Mouse (Mus musculus) liver, adult 2 months (tissue): Measurements from ENCODE around the gene Ifi207. TPM values are rescaled to one million over a fixed set of nuclear protein-coding genes. Genes with fewer than 3 reads are reported as not detected.
"Not testable (repeated sequence)": the region's sequence is repeated elsewhere in the genome, so short reads cannot be mapped to it uniquely, and the experiment has no call there.

Experiments used
- DNase-seq: peaks from one replicate; pipeline ENCODE4 v3.0.0-alpha.2; 2011; ENCODE audit warnings: low read depth, low spot score; ENCODE audit errors: extremely low read depth
- H3K27ac ChIP-seq: fragments of 200-500 bp; replicated peaks from 2 replicates; pipeline ENCODE4 v1.5.1; 2012; ENCODE audit warnings: low read depth, mild to moderate bottlenecking, control low read depth, inconsistent platforms, low read length; ENCODE audit not compliant: insufficient read depth
- H3K27me3 ChIP-seq: fragments of 200-500 bp; 2 replicates; pipeline ENCODE4 v1.6.1; 2012; ENCODE audit warnings: mild to moderate bottlenecking, moderate library complexity, low read length, inconsistent platforms; ENCODE audit not compliant: control insufficient read depth, insufficient read depth
- H3K36me3 ChIP-seq: fragments of 200-500 bp; 2 replicates; pipeline ENCODE4 v1.6.1; 2012; ENCODE audit warnings: low read length, inconsistent platforms; ENCODE audit not compliant: control insufficient read depth, insufficient read depth
- H3K4me1 ChIP-seq: fragments of 200-500 bp; 2 replicates; pipeline ENCODE4 v1.6.1; 2011; ENCODE audit warnings: low read length; ENCODE audit not compliant: control insufficient read depth, insufficient read depth
- H3K4me3 ChIP-seq: fragments of 200-500 bp; 2 replicates; pipeline ENCODE4 v1.5.1; 2011; ENCODE audit warnings: low read depth, mild to moderate bottlenecking, control low read depth, low read length, moderate library complexity; ENCODE audit not compliant: insufficient read depth
- H3K79me2 ChIP-seq: fragments of 200-500 bp; 2 replicates; pipeline ENCODE4 v1.6.1; 2012; ENCODE audit warnings: inconsistent platforms, mild to moderate bottlenecking, low read length, moderate library complexity; ENCODE audit not compliant: control insufficient read depth, insufficient read depth
- H3K9ac ChIP-seq: fragments of 200-500 bp; 2 replicates; pipeline ENCODE4 v1.6.1; 2012; ENCODE audit warnings: low read depth, mild to moderate bottlenecking, control low read depth, inconsistent platforms, low read length
- CTCF ChIP-seq: fragments of 200-500 bp; IDR thresholded peaks from 2 replicates; pipeline ENCODE4 v1.5.1; 2011; ENCODE audit warnings: low read depth, low read length, control low read depth
- POLR2A ChIP-seq: fragments of 200-500 bp; IDR thresholded peaks from 2 replicates; pipeline ENCODE4 v1.6.1; 2011; ENCODE audit warnings: low read length, control low read depth; ENCODE audit not compliant: insufficient read depth; ENCODE audit errors: extremely low read depth
- WGBS: fragments of 180-500 bp; shearing (Covaris S2); methylation state at CpG from one replicate; pipeline ENCODE4 v1.1.7; 2018; 5-methylcytosine and 5-hydroxymethylcytosine counted together
- polyA plus RNA-seq: library from polyadenylated mRNA; depleted of rRNA; stranded (reverse); fragments of >200 nt; gene quantifications from 2 replicates; pipeline ENCODE4 v1.2.3, GENCODE M21; 2012; rRNA removed
- total RNA-seq: library from RNA; depleted of rRNA; stranded (reverse); fragments of >200 nt; gene quantifications from 2 replicates; pipeline ENCODE4 v1.2.3, GENCODE M21; 2014; rRNA removed

Gene Ifi207
- total and polyA plus RNA-seq, 2 experiments, result 2.8 to 3.3 TPM

- no peak overlapping the region for H3K9ac ChIP-seq
- TF ChIP-seq CTCF, result no peak
- no peak for TF ChIP-seq POLR2A
Observed at GRCm38 (mm10) chr1:173736986-173737385, 4.6 kb downstream of the Ifi207 start.

GRCm38 (mm10) chr1:173735015-173735414, 6.5 kb downstream of the Ifi207 start:
- not testable (repeated sequence) for H3K9ac ChIP-seq, H3K27ac ChIP-seq, H3K27me3 ChIP-seq, H3K36me3 ChIP-seq, H3K4me3 ChIP-seq, DNase-seq, H3K4me1 ChIP-seq, H3K79me2 ChIP-seq
- WGBS, result 93% methylated on average over 4 of the region's 4 CpGs

More at GRCm38 (mm10) chr1:173736986-173737385, 4.6 kb downstream of the Ifi207 start:
- Histone ChIP-seq H3K27ac (no peak overlapping the region), H3K4me3 (no peak overlapping the region), H3K36me3 (no peaks in the 10 kb centered on the region; the same call in 1 of the 2 replicates), H3K79me2 (no peaks in the 10 kb centered on the region), H3K4me1 (no peaks in the 10 kb centered on the region), H3K27me3 (no peaks in the 10 kb centered on the region)
- peak; percentile 23 for DNase-seq
- WGBS, result 45% methylated on average over 2 of the region's 2 CpGs

GRCm38 (mm10) chr1:173733219-173733618, 8.3 kb downstream of the Ifi207 start:
- no peak overlapping the region for H3K27ac ChIP-seq
- no peak overlapping the region for H3K9ac ChIP-seq
- no peak overlapping the region for H3K4me3 ChIP-seq
- no peak for DNase-seq
- TF ChIP-seq POLR2A (no peak), CTCF (no peak)
- H3K27me3 ChIP-seq, result no peaks in the 10 kb centered on the region
- no peaks in the 10 kb centered on the region for H3K4me1 ChIP-seq
- H3K79me2 ChIP-seq, result no peaks in the 10 kb centered on the region
- WGBS, result 31% methylated on average over 7 of the region's 7 CpGs
- H3K36me3 ChIP-seq, result no peaks in the 10 kb centered on the region; the same call in 1 of the 2 replicates

- TF ChIP-seq POLR2A, result no peak
- no peak for TF ChIP-seq CTCF
- no peaks in the 10 kb centered on the region for H3K4me1 ChIP-seq
Observed at GRCm38 (mm10) chr1:173694270-173694669, 47.3 kb downstream of the Ifi207 start.

GRCm38 (mm10) chr1:173678605-173679004, 62.9 kb downstream of the Ifi207 start:
- not testable (repeated sequence) for H3K79me2 ChIP-seq, H3K9ac ChIP-seq, H3K27ac ChIP-seq, DNase-seq, H3K27me3 ChIP-seq, H3K36me3 ChIP-seq, H3K4me1 ChIP-seq, H3K4me3 ChIP-seq
- WGBS, result 59% methylated on average over 1 of the region's 1 CpGs

More at GRCm38 (mm10) chr1:173694270-173694669, 47.3 kb downstream of the Ifi207 start:
- Histone ChIP-seq H3K27ac (no peak overlapping the region), H3K4me3 (no peak overlapping the region), H3K27me3 (no peaks in the 10 kb centered on the region), H3K9ac (no peak overlapping the region), H3K79me2 (no peaks in the 10 kb centered on the region), H3K36me3 (no peaks in the 10 kb centered on the region)
- WGBS, result 95% methylated on average over 1 of the region's 1 CpGs
- DNase-seq, result peak; percentile 6

- H3K79me2 ChIP-seq, H3K4me1 ChIP-seq, H3K27ac ChIP-seq, DNase-seq, H3K36me3 ChIP-seq, H3K9ac ChIP-seq, H3K4me3 ChIP-seq, H3K27me3 ChIP-seq: not testable (repeated sequence)
- 41% methylated on average over 3 of the region's 3 CpGs for WGBS
Observed at GRCm38 (mm10) chr1:173673458-173674097, 68.0 kb downstream of the Ifi207 start, which contains the start of gene Ifi208. Ifi208 (plus strand) TSS chr1:173673675.

Other genes with a start within 250 kb of the Ifi207 start
- 0.13 and 0.37 TPM in 2 replicates for gene Ifi214, start 205.8 kb downstream of the Ifi207 start, total RNA-seq
- not detected in 2 replicates for gene Ifi214, start 205.8 kb downstream of the Ifi207 start, polyA plus RNA-seq
- 3.0 and 5.5 TPM in 2 replicates for gene Ifi213, start 142.5 kb downstream of the Ifi207 start, total RNA-seq
- 0.20 and 1.4 TPM in 2 replicates for gene Ifi213, start 142.5 kb downstream of the Ifi207 start, polyA plus RNA-seq
- gene Ifi209, start 110.8 kb downstream of the Ifi207 start, total RNA-seq, result 1.3 and 1.8 TPM in 2 replicates
- 0.10 and 0.35 TPM in 2 replicates for gene Ifi209, start 110.8 kb downstream of the Ifi207 start, polyA plus RNA-seq
- gene Ifi208, start 68.1 kb downstream of the Ifi207 start, total RNA-seq, result 0.13 and 0.18 TPM in 2 replicates
- gene Ifi208, start 68.1 kb downstream of the Ifi207 start, polyA plus RNA-seq, result 0.50 and 0.83 TPM in 2 replicates
- 10.2 and 17.7 TPM in 2 replicates for gene Ifi204, start 25.2 kb upstream of the Ifi207 start, total RNA-seq
- 0.41 and 0.99 TPM in 2 replicates for gene Ifi204, start 25.2 kb upstream of the Ifi207 start, polyA plus RNA-seq
- 2.2 and 3.9 TPM in 2 replicates for gene Ifi211, start 171.3 kb upstream of the Ifi207 start, total RNA-seq
- 0.14 and 0.27 TPM in 2 replicates for gene Ifi211, start 171.3 kb upstream of the Ifi207 start, polyA plus RNA-seq
- gene Mndal, start 200.7 kb upstream of the Ifi207 start, total RNA-seq, result 8.4 and 10.9 TPM in 2 replicates
- gene Mndal, start 200.7 kb upstream of the Ifi207 start, polyA plus RNA-seq, result 0.86 and 2.6 TPM in 2 replicates
- gene Ifi203, start 200.9 kb upstream of the Ifi207 start, total RNA-seq, result 8.9 and 9.8 TPM in 2 replicates
- 1.3 and 2.5 TPM in 2 replicates for gene Ifi203, start 200.9 kb upstream of the Ifi207 start, polyA plus RNA-seq
- not detected in 2 replicates for gene Ifi202b, start 241.0 kb upstream of the Ifi207 start, total RNA-seq
- gene Ifi202b, start 241.0 kb upstream of the Ifi207 start, polyA plus RNA-seq, result not detected in 2 replicates